In the genomic region with DNA sequence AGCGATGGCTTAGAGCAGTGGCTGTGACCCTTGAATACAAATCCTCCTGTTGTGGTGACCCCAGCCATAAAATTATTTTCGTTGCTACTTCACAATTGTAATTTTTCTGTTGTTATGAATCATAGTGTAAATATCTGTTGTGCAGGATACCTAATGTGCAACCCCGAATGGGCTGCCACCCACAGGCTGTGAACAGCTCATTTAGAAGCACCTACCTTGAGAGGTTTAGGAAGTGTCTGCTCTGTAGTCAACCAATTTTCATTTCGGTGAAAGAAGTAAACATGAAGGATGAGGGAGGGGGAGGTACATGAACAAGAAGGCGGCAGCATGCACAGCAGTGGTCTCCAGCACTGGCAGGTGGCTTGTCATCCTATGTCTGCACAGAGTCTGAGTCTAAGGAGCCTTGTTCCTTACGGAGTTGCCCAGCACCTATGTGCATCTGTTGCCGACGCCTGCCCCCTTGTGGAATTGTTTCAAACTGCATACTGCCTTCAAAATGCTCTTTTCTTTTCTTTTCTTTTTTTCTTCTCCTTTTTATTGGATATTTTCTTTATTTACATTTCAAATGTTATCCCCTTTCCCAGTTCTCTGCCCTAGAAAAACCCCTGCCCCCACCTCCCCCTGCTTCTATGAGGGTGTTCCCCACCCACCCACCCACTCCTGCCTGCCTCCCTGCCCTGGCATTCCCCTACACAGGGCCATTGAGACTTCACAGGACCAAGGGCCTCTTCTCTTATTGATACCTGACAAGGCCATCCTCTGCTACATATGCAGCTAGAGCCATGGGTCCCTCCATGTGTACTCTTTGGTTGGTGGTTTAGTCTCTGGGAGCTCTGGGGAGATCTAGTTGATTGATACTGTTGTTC, we compare ENCODE assay signal across 9 mouse cellular contexts. TPM values are rescaled to one million over a fixed set of nuclear protein-coding genes. Genes with fewer than 3 reads are reported as not detected.
A peak's percentile ranks its signal among the peaks of the same experiment; 100 is the strongest.
DNase-seq lines count a peak whose midpoint lies in the region; ATAC-seq and TF ChIP-seq lines count a peak whose summit lies in the region.
"Had no signal": no experiment of that assay in that cellular context is flagged by ENCODE, and none has a peak within 500 bp of the region (broad histone marks: within the 10 kb centered on the region; RNA-seq: fewer than 3 reads in every experiment).

No protein-coding gene starts in this region.

- WGBS in liver, adult 2 months = 45% methylated on average over 8 of the region's 8 CpGs
- WGBS in liver, embryonic 11.5 days = 43% methylated on average over 8 of the region's 8 CpGs
- 39% methylated on average over 8 of the region's 8 CpGs for WGBS in embryonic facial prominence, embryonic 14.5 days
- WGBS in hindbrain, embryonic 16.5 days = 39% methylated on average over 8 of the region's 8 CpGs
- 37% methylated on average over 8 of the region's 8 CpGs for WGBS in limb, embryonic 13.5 days
- 41% methylated on average over 8 of the region's 8 CpGs for WGBS in neural tube, embryonic 12.5 days

- no peaks in the 10 kb centered on the region for H3K79me2 ChIP-seq in liver, adult 2 months (ENCODE audit: control insufficient read depth, insufficient read depth, low read length)

- H3K4me3 ChIP-seq in liver, adult 2 months (ENCODE audit: insufficient read depth, low read depth, low read length) = no peak overlapping the region
- H3K4me3 ChIP-seq in liver, embryonic 11.5 days (ENCODE audit: low read depth, low read length) = no peak overlapping the region
- no peak overlapping the region for H3K4me3 ChIP-seq in embryonic facial prominence, embryonic 14.5 days (ENCODE audit: low read depth, low read length)
- H3K4me3 ChIP-seq in hindbrain, embryonic 16.5 days (ENCODE audit: low read length) = no peak overlapping the region
- no peak overlapping the region for H3K4me3 ChIP-seq in limb, embryonic 13.5 days
- H3K4me3 ChIP-seq in neural tube, embryonic 12.5 days = no peak overlapping the region

- no peak overlapping the region for H3K27ac ChIP-seq in liver, adult 2 months (replicated peaks; ENCODE audit: insufficient read depth, low read depth, low read length)
- no peak overlapping the region for H3K27ac ChIP-seq in liver, embryonic 11.5 days (ENCODE audit: low read depth, low read length)
- no peak overlapping the region for H3K27ac ChIP-seq in embryonic facial prominence, embryonic 14.5 days (replicated peaks; ENCODE audit: low read depth, low read length)
- H3K27ac ChIP-seq in hindbrain, embryonic 16.5 days (ENCODE audit: low read depth, low read length) = no peak overlapping the region
- H3K27ac ChIP-seq in limb, embryonic 13.5 days = no peak overlapping the region
- no peak overlapping the region for H3K27ac ChIP-seq in neural tube, embryonic 12.5 days

- H3K36me3 ChIP-seq in liver, adult 2 months (ENCODE audit: control insufficient read depth, insufficient read depth, low read length) = peaks cover 4% of the 10 kb centered on the region
- H3K36me3 ChIP-seq in liver, embryonic 11.5 days (ENCODE audit: control insufficient read depth, insufficient read depth, low read length) = no peaks in the 10 kb centered on the region
- no peaks in the 10 kb centered on the region for H3K36me3 ChIP-seq in embryonic facial prominence, embryonic 14.5 days (ENCODE audit: control insufficient read depth, insufficient read depth, low read length)
- H3K36me3 ChIP-seq in hindbrain, embryonic 16.5 days (ENCODE audit: control insufficient read depth, insufficient read depth, low read length) = no peaks in the 10 kb centered on the region
- H3K36me3 ChIP-seq in limb, embryonic 13.5 days = peaks cover 3% of the 10 kb centered on the region; the same call in 1 of the 2 replicates
- no peaks in the 10 kb centered on the region for H3K36me3 ChIP-seq in neural tube, embryonic 12.5 days

- no peak overlapping the region for H3K4me2 ChIP-seq in liver, embryonic 11.5 days
- no peak overlapping the region for H3K4me2 ChIP-seq in embryonic facial prominence, embryonic 14.5 days (ENCODE audit: low read depth, low read length)
- H3K4me2 ChIP-seq in hindbrain, embryonic 16.5 days (ENCODE audit: low read length) = no peak overlapping the region
- no peak overlapping the region for H3K4me2 ChIP-seq in limb, embryonic 13.5 days (replicated peaks)
- H3K4me2 ChIP-seq in neural tube, embryonic 12.5 days (replicated peaks) = no peak overlapping the region

- no peak for ATAC-seq in liver, embryonic 11.5 days (replicated peaks; ENCODE audit: low FRiP score)
- peak; percentile 87 for ATAC-seq in embryonic facial prominence, embryonic 14.5 days (ENCODE audit: low read depth)
- ATAC-seq in hindbrain, embryonic 16.5 days = peak; percentile 90
- ATAC-seq in limb, embryonic 13.5 days (ENCODE audit: low FRiP score, low read depth) = peak; percentile 72; the same call in 1 of the 2 replicates
- ATAC-seq in neural tube, embryonic 12.5 days (ENCODE audit: low FRiP score, low read depth) = peak; percentile 86

- no peaks in the 10 kb centered on the region for H3K4me1 ChIP-seq in liver, adult 2 months (ENCODE audit: control insufficient read depth, insufficient read depth, low read length)
- H3K4me1 ChIP-seq in liver, embryonic 11.5 days (replicated peaks; ENCODE audit: control insufficient read depth, insufficient read depth, low read length) = no peaks in the 10 kb centered on the region
- H3K4me1 ChIP-seq in embryonic facial prominence, embryonic 14.5 days (ENCODE audit: control insufficient read depth, insufficient read depth, low read length) = no peaks in the 10 kb centered on the region
- no peaks in the 10 kb centered on the region for H3K4me1 ChIP-seq in hindbrain, embryonic 16.5 days (ENCODE audit: control insufficient read depth, insufficient read depth, low read depth, low read length)
- peaks cover 8% of the 10 kb centered on the region; the same call in 1 of the 2 replicates for H3K4me1 ChIP-seq in limb, embryonic 13.5 days
- H3K4me1 ChIP-seq in neural tube, embryonic 12.5 days = no peaks in the 10 kb centered on the region

- no peak overlapping the region for H3K9ac ChIP-seq in liver, adult 2 months (ENCODE audit: low read depth, low read length)
- no peak overlapping the region for H3K9ac ChIP-seq in liver, embryonic 11.5 days (ENCODE audit: low read depth, low read length)
- H3K9ac ChIP-seq in embryonic facial prominence, embryonic 14.5 days (ENCODE audit: low read depth, low read length) = no peak overlapping the region
- no peak overlapping the region for H3K9ac ChIP-seq in hindbrain, embryonic 16.5 days (ENCODE audit: low read depth, low read length)
- H3K9ac ChIP-seq in limb, embryonic 13.5 days = no peak overlapping the region
- no peak overlapping the region for H3K9ac ChIP-seq in neural tube, embryonic 12.5 days

- no peaks in the 10 kb centered on the region for H3K9me3 ChIP-seq in liver, embryonic 11.5 days (ENCODE audit: control insufficient read depth, low read length)
- no peaks in the 10 kb centered on the region for H3K9me3 ChIP-seq in embryonic facial prominence, embryonic 14.5 days (ENCODE audit: control insufficient read depth, low read length)
- H3K9me3 ChIP-seq in hindbrain, embryonic 16.5 days (ENCODE audit: control insufficient read depth, low read length) = no peaks in the 10 kb centered on the region
- peaks cover 3% of the 10 kb centered on the region; the same call in 1 of the 2 replicates for H3K9me3 ChIP-seq in limb, embryonic 13.5 days
- H3K9me3 ChIP-seq in neural tube, embryonic 12.5 days = no peaks in the 10 kb centered on the region

- TF ChIP-seq CTCF in liver, adult 2 months (IDR thresholded peaks at IDR 0.05; ENCODE audit: low read depth, low read length) = peak; percentile 80

- no peaks in the 10 kb centered on the region for H3K27me3 ChIP-seq in liver, adult 2 months (ENCODE audit: control insufficient read depth, insufficient read depth, low read length)
- H3K27me3 ChIP-seq in liver, embryonic 11.5 days (replicated peaks; ENCODE audit: control insufficient read depth, insufficient read depth, low read length) = no peaks in the 10 kb centered on the region
- no peaks in the 10 kb centered on the region for H3K27me3 ChIP-seq in embryonic facial prominence, embryonic 14.5 days (replicated peaks; ENCODE audit: control insufficient read depth, insufficient read depth, low read length)
- H3K27me3 ChIP-seq in hindbrain, embryonic 16.5 days (replicated peaks; ENCODE audit: control insufficient read depth, insufficient read depth, low read length) = no peaks in the 10 kb centered on the region
- no peaks in the 10 kb centered on the region for H3K27me3 ChIP-seq in limb, embryonic 13.5 days
- no peaks in the 10 kb centered on the region for H3K27me3 ChIP-seq in neural tube, embryonic 12.5 days (replicated peaks)

- TF ChIP-seq POLR2A in liver, adult 2 months (IDR thresholded peaks at IDR 0.05; ENCODE audit: extremely low read depth, insufficient read depth, low read length) = no peak

- peak; percentile 25 for DNase-seq in liver, adult 2 months (ENCODE audit: extremely low read depth, low read depth, low spot score)
- DNase-seq in liver, embryonic 11.5 days (ENCODE audit: low spot score) = no peak
- DNase-seq in adrenal gland, postnatal 25 days = peak; percentile 61
- peak; percentile 71 for DNase-seq in embryonic facial prominence, embryonic 14.5 days (ENCODE audit: low spot score)
- peak; percentile 69 for DNase-seq in thymus, postnatal 4 days

RNA-seq across cellular contexts. Expression of gene Qdpr, which starts 25.8 kb away (rescaled TPM):
- 640 and 691 TPM in 2 replicates for total RNA-seq in liver, adult 2 months (2014; rRNA removed)
- 491 and 636 TPM in 2 replicates for polyA plus RNA-seq in liver, adult 2 months (2012; rRNA removed)
- 103 and 116 TPM in 2 replicates for polyA plus RNA-seq in liver, embryonic 11.5 days (2014; fragmentation: Nextera tagmentation; extraction: Ambion mirVana)
- 121 and 129 TPM in 2 replicates for total RNA-seq in adrenal gland, postnatal 25 days (2021)
- polyA plus RNA-seq in embryonic facial prominence, embryonic 14.5 days (2014; fragmentation: Nextera tagmentation; extraction: Ambion mirVana) = 122 and 125 TPM in 2 replicates
- 141 and 154 TPM in 2 replicates for polyA plus RNA-seq in hindbrain, embryonic 16.5 days (2015; fragmentation: Nextera tagmentation; extraction: Ambion mirVana)
- polyA plus RNA-seq in limb, embryonic 13.5 days (2015; fragmentation: Nextera tagmentation; extraction: Ambion mirVana) = 122 and 128 TPM in 2 replicates
- 100 and 110 TPM in 2 replicates for polyA plus RNA-seq in neural tube, embryonic 12.5 days (2016; fragmentation: Nextera tagmentation; extraction: Ambion mirVana)

RNA-seq across cellular contexts. Expression of gene Clrn2, which starts 29.3 kb away (rescaled TPM):
- not detected in 2 replicates for total RNA-seq in liver, adult 2 months (2014; rRNA removed)
- not detected in 2 replicates for polyA plus RNA-seq in liver, adult 2 months (2012; rRNA removed)
- not detected in 2 replicates for polyA plus RNA-seq in liver, embryonic 11.5 days (2014; fragmentation: Nextera tagmentation; extraction: Ambion mirVana)
- not detected in 2 replicates for total RNA-seq in adrenal gland, postnatal 25 days (2021)
- 0.22 and 0.31 TPM in 2 replicates for polyA plus RNA-seq in embryonic facial prominence, embryonic 14.5 days (2014; fragmentation: Nextera tagmentation; extraction: Ambion mirVana)
- 0.28 and 0.40 TPM in 2 replicates for polyA plus RNA-seq in hindbrain, embryonic 16.5 days (2015; fragmentation: Nextera tagmentation; extraction: Ambion mirVana)
- polyA plus RNA-seq in limb, embryonic 13.5 days (2015; fragmentation: Nextera tagmentation; extraction: Ambion mirVana) = not detected in 2 replicates
- not detected in 2 replicates for polyA plus RNA-seq in neural tube, embryonic 12.5 days (2016; fragmentation: Nextera tagmentation; extraction: Ambion mirVana)
- total RNA-seq: gastrocnemius, postnatal 36 days had no signal
